Mouse (Mus musculus) neural tube, embryonic 14.5 days (tissue): ENCODE results near the gene Rmdn2. TPM values are rescaled to one million over a fixed set of nuclear protein-coding genes. Genes with fewer than 3 reads are reported as not detected.

Experiments
- ATAC-seq: fragments of 200-750 bp; cut with Nextera tagmentation; 2 replicates; pipeline ENCODE4 v1.8.0; 2017; ENCODE audit warnings: low read depth, mild to moderate bottlenecking, moderate TSS enrichment, moderate library complexity
- H3K27ac ChIP-seq: fragments of 300-500 bp; sonication (generic); 2 replicates; pipeline ENCODE4 v1.5.1; 2014; ENCODE audit warnings: low read depth, mild to moderate bottlenecking, control low read depth, low read length, moderate library complexity, mixed read lengths
- H3K27me3 ChIP-seq: fragments of 300-500 bp; sonication (generic); 2 replicates; pipeline ENCODE4 v1.6.1; 2014; ENCODE audit warnings: low read length; ENCODE audit not compliant: control insufficient read depth, insufficient read depth
- H3K36me3 ChIP-seq: fragments of 300-500 bp; sonication (generic); 2 replicates; pipeline ENCODE4 v1.6.1; 2014; ENCODE audit warnings: low read length, mixed read lengths; ENCODE audit not compliant: control insufficient read depth, insufficient read depth
- H3K4me1 ChIP-seq: fragments of 300-500 bp; sonication (generic); 2 replicates; pipeline ENCODE4 v1.6.1; 2014; ENCODE audit warnings: low read length; ENCODE audit not compliant: control insufficient read depth, insufficient read depth
- H3K4me2 ChIP-seq: fragments of 300-500 bp; sonication (generic); 2 replicates; pipeline ENCODE4 v1.6.1; 2014; ENCODE audit warnings: mild to moderate bottlenecking, low read depth, low read length, control low read depth
- H3K4me3 ChIP-seq: fragments of 300-500 bp; sonication (generic); 2 replicates; pipeline ENCODE4 v1.5.1; 2014; ENCODE audit warnings: low read depth, low read length, control low read depth, mixed read lengths
- H3K9ac ChIP-seq: fragments of 300-500 bp; sonication (generic); replicated peaks from 2 replicates; pipeline ENCODE4 v1.6.1; 2014; ENCODE audit warnings: low read depth, mild to moderate bottlenecking, control low read depth, low read length, mixed read lengths
- H3K9me3 ChIP-seq: fragments of 300-500 bp; sonication (generic); 2 replicates; pipeline ENCODE4 v1.6.1; 2016; ENCODE audit warnings: low read length; ENCODE audit not compliant: control insufficient read depth
- WGBS: fragments of 180-500 bp; shearing (Covaris S2); extraction: QIAGEN DNeasy Blood & Tissue Kit; methylation state at CpG from one replicate; pipeline ENCODE4 v1.1.7; 2014; 5-methylcytosine and 5-hydroxymethylcytosine counted together
- polyA plus RNA-seq: library from polyadenylated mRNA; unstranded; fragments of >200 nt; fragmentation: Nextera tagmentation; extraction: Ambion mirVana; gene quantifications from 2 replicates; pipeline ENCODE4 v1.2.1, GENCODE M21; 2014

The Rmdn2 gene
- polyA plus RNA-seq, 1 experiment from 2014 or later, result 9.9 TPM

- no peak overlapping the region for H3K4me2 ChIP-seq
- H3K36me3 ChIP-seq, result no peaks in the 10 kb centered on the region
- H3K27me3 ChIP-seq, result no peaks in the 10 kb centered on the region
- H3K4me1 ChIP-seq, result no peaks in the 10 kb centered on the region
- no peak overlapping the region for H3K27ac ChIP-seq
- no peak for ATAC-seq
- no peak overlapping the region for H3K4me3 ChIP-seq
- 74% methylated on average over 12 of the region's 12 CpGs for WGBS
- H3K9me3 ChIP-seq, result no peaks in the 10 kb centered on the region
- no peak overlapping the region for H3K9ac ChIP-seq
Measured at GRCm38 (mm10) chr17:79626241-79626816, 14.7 kb downstream of the Rmdn2 start.

- Histone ChIP-seq H3K4me2 (no peak overlapping the region), H3K36me3 (no peaks in the 10 kb centered on the region), H3K4me3 (no peak overlapping the region), H3K4me1 (no peaks in the 10 kb centered on the region), H3K9me3 (no peaks in the 10 kb centered on the region), H3K9ac (no peak overlapping the region), H3K27ac (no peak overlapping the region), H3K27me3 (no peaks in the 10 kb centered on the region)
- WGBS, result 87% methylated on average over 4 of the region's 4 CpGs
- ATAC-seq, result no peak
Measured at GRCm38 (mm10) chr17:79649893-79650292, 38.2 kb downstream of the Rmdn2 start.

GRCm38 (mm10) chr17:79650297-79650696, 38.6 kb downstream of the Rmdn2 start:
- no peak overlapping the region for H3K4me2 ChIP-seq
- no peak for ATAC-seq

GRCm38 (mm10) chr17:79653171-79653570, 41.5 kb downstream of the Rmdn2 start:
- no peak for ATAC-seq
- H3K4me3 ChIP-seq, result no peak overlapping the region
- H3K27ac ChIP-seq, result no peak overlapping the region
- no peaks in the 10 kb centered on the region for H3K36me3 ChIP-seq
- H3K9me3 ChIP-seq, result no peaks in the 10 kb centered on the region
- H3K4me2 ChIP-seq, result no peak overlapping the region
- no peaks in the 10 kb centered on the region for H3K4me1 ChIP-seq
- WGBS, result 100% methylated on average over 1 of the region's 1 CpGs
- H3K9ac ChIP-seq, result no peak overlapping the region
- no peaks in the 10 kb centered on the region for H3K27me3 ChIP-seq

More at GRCm38 (mm10) chr17:79650297-79650696, 38.6 kb downstream of the Rmdn2 start:
- 95% methylated on average over 5 of the region's 5 CpGs for WGBS
- Histone ChIP-seq H3K36me3 (no peaks in the 10 kb centered on the region), H3K4me3 (no peak overlapping the region), H3K9ac (no peak overlapping the region), H3K27me3 (no peaks in the 10 kb centered on the region), H3K4me1 (no peaks in the 10 kb centered on the region), H3K9me3 (no peaks in the 10 kb centered on the region), H3K27ac (no peak overlapping the region)

GRCm38 (mm10) chr17:79654187-79654586, 42.5 kb downstream of the Rmdn2 start:
- Histone ChIP-seq H3K4me3 (no peak overlapping the region), H3K4me2 (no peak overlapping the region), H3K9ac (no peak overlapping the region), H3K9me3 (no peaks in the 10 kb centered on the region), H3K27ac (no peak overlapping the region), H3K36me3 (no peaks in the 10 kb centered on the region), H3K27me3 (no peaks in the 10 kb centered on the region), H3K4me1 (no peaks in the 10 kb centered on the region)
- ATAC-seq, result no peak
- 56% methylated on average over 3 of the region's 3 CpGs for WGBS

GRCm38 (mm10) chr17:79657785-79658184, 46.1 kb downstream of the Rmdn2 start:
- Histone ChIP-seq H3K4me3 (no peak overlapping the region), H3K9me3 (no peaks in the 10 kb centered on the region), H3K27me3 (no peaks in the 10 kb centered on the region), H3K4me1 (no peaks in the 10 kb centered on the region), H3K36me3 (no peaks in the 10 kb centered on the region), H3K4me2 (no peak overlapping the region), H3K9ac (no peak overlapping the region), H3K27ac (no peak overlapping the region)
- ATAC-seq, result no peak
- 72% methylated on average over 9 of the region's 9 CpGs for WGBS

GRCm38 (mm10) chr17:79658452-79658851, 46.8 kb downstream of the Rmdn2 start:
- no peaks in the 10 kb centered on the region for H3K36me3 ChIP-seq
- no peak overlapping the region for H3K4me3 ChIP-seq
- H3K4me1 ChIP-seq, result no peaks in the 10 kb centered on the region
- ATAC-seq, result no peak
- no peak overlapping the region for H3K4me2 ChIP-seq
- 71% methylated on average over 3 of the region's 3 CpGs for WGBS
- H3K27ac ChIP-seq, result no peak overlapping the region
- H3K9me3 ChIP-seq, result no peaks in the 10 kb centered on the region
- no peak overlapping the region for H3K9ac ChIP-seq
- H3K27me3 ChIP-seq, result no peaks in the 10 kb centered on the region

- H3K9me3 ChIP-seq, result no peaks in the 10 kb centered on the region
- no peak overlapping the region for H3K9ac ChIP-seq
- no peak for ATAC-seq
- H3K27ac ChIP-seq, result no peak overlapping the region
- H3K4me1 ChIP-seq, result no peaks in the 10 kb centered on the region
- no peak overlapping the region for H3K4me3 ChIP-seq
- H3K36me3 ChIP-seq, result no peaks in the 10 kb centered on the region
- no peaks in the 10 kb centered on the region for H3K27me3 ChIP-seq
- H3K4me2 ChIP-seq, result no peak overlapping the region
- WGBS, result 62% methylated on average over 8 of the region's 8 CpGs
Measured at GRCm38 (mm10) chr17:79658863-79659262, 47.2 kb downstream of the Rmdn2 start.

- no peak for ATAC-seq
- Histone ChIP-seq H3K4me3 (no peak overlapping the region), H3K27ac (no peak overlapping the region), H3K4me2 (no peak overlapping the region), H3K9me3 (no peaks in the 10 kb centered on the region), H3K4me1 (no peaks in the 10 kb centered on the region), H3K9ac (no peak overlapping the region), H3K27me3 (no peaks in the 10 kb centered on the region), H3K36me3 (no peaks in the 10 kb centered on the region)
- 46% methylated on average over 7 of the region's 7 CpGs for WGBS
Measured at GRCm38 (mm10) chr17:79661387-79661786, 49.7 kb downstream of the Rmdn2 start.
